Mouse (Mus musculus) megakaryocyte, embryonic 14.5 days (primary cell): ENCODE data around the gene Pank4. TPM values are rescaled to one million over a fixed set of nuclear protein-coding genes. Genes with fewer than 3 reads are reported as not detected.

Experiments
- H3K27me3 ChIP-seq: replicated peaks from 2 replicates; pipeline ENCODE3; 2012; ENCODE audit warnings: inconsistent platforms
- H3K36me3 ChIP-seq: replicated peaks from 2 replicates; pipeline ENCODE3; 2012; ENCODE audit warnings: low read length, inconsistent platforms, mixed read lengths
- H3K4me1 ChIP-seq: 2 replicates; pipeline ENCODE4 v1.6.1; 2012; ENCODE audit warnings: inconsistent platforms
- H3K4me3 ChIP-seq: replicated peaks from 2 replicates; pipeline ENCODE3; 2012; ENCODE audit warnings: moderate library complexity, mild to moderate bottlenecking, inconsistent platforms
- H3K9me3 ChIP-seq: 2 replicates; pipeline ENCODE4 v1.6.1; 2012; ENCODE audit warnings: inconsistent platforms
- FLI1 ChIP-seq: IDR thresholded peaks from 2 replicates; pipeline ENCODE4 v1.6.1; 2012; ENCODE audit warnings: low read length, inconsistent platforms, mixed read lengths
- GATA1 ChIP-seq: IDR thresholded peaks from 3 replicates; pipeline ENCODE4 v1.6.1; 2012; ENCODE audit warnings: mixed read lengths, low read length, inconsistent platforms, borderline replicate concordance
- polyA plus RNA-seq: library from polyadenylated mRNA; stranded (reverse); fragments of >175 nt; gene quantifications from 2 replicates; pipeline ENCODE4 v1.2.3, GENCODE M21; 2012; ENCODE audit warnings: low replicate concordance; ENCODE audit not compliant: insufficient read depth

Gene Pank4
- polyA plus RNA-seq, 1 experiment: 13.1 TPM

- no peak for TF ChIP-seq FLI1
- no peak for TF ChIP-seq GATA1
- H3K36me3 ChIP-seq: peaks cover 16% of the 10 kb centered on the region
- no peaks in the 10 kb centered on the region for H3K9me3 ChIP-seq
- H3K4me3 ChIP-seq: peak overlapping the region; percentile 83
- peaks cover 59% of the 10 kb centered on the region for H3K27me3 ChIP-seq
- H3K4me1 ChIP-seq: peaks cover 27% of the 10 kb centered on the region
Observed at GRCm38 (mm10) chr4:154986096-154986495, 22.2 kb downstream of the Pank4 start.

GRCm38 (mm10) chr4:154986750-154987149, 22.8 kb downstream of the Pank4 start:
- H3K27me3 ChIP-seq: peaks cover 65% of the 10 kb centered on the region
- H3K4me1 ChIP-seq: peaks cover 22% of the 10 kb centered on the region
- peaks cover 10% of the 10 kb centered on the region for H3K36me3 ChIP-seq
- TF ChIP-seq GATA1 (no peak), FLI1 (no peak)
- H3K9me3 ChIP-seq: no peaks in the 10 kb centered on the region
- H3K4me3 ChIP-seq: no peak overlapping the region

- peaks cover 15% of the 10 kb centered on the region for H3K4me1 ChIP-seq
- H3K36me3 ChIP-seq: no peaks in the 10 kb centered on the region
- H3K27me3 ChIP-seq: peaks cover 81% of the 10 kb centered on the region
- H3K9me3 ChIP-seq: no peaks in the 10 kb centered on the region
- TF ChIP-seq FLI1 (no peak), GATA1 (no peak)
- no peak overlapping the region for H3K4me3 ChIP-seq
Observed at GRCm38 (mm10) chr4:154994876-154995275, 31.0 kb downstream of the Pank4 start.

GRCm38 (mm10) chr4:154996572-154997154, 32.7 kb downstream of the Pank4 start:
- H3K9me3 ChIP-seq: no peaks in the 10 kb centered on the region
- no peak overlapping the region for H3K4me3 ChIP-seq
- H3K4me1 ChIP-seq: peaks cover 24% of the 10 kb centered on the region
- TF ChIP-seq FLI1 (no peak), GATA1 (no peak)
- H3K27me3 ChIP-seq: peaks cover 78% of the 10 kb centered on the region
- no peaks in the 10 kb centered on the region for H3K36me3 ChIP-seq

- Histone ChIP-seq H3K4me3 (no peak overlapping the region), H3K9me3 (no peaks in the 10 kb centered on the region), H3K36me3 (no peaks in the 10 kb centered on the region), H3K4me1 (peaks cover 24% of the 10 kb centered on the region), H3K27me3 (peaks cover 71% of the 10 kb centered on the region)
- TF ChIP-seq FLI1 (no peak), GATA1 (no peak)
Observed at GRCm38 (mm10) chr4:154999379-154999778, 35.5 kb downstream of the Pank4 start.

GRCm38 (mm10) chr4:155005278-155005677, 41.4 kb downstream of the Pank4 start:
- Histone ChIP-seq H3K27me3 (peaks cover 79% of the 10 kb centered on the region), H3K9me3 (no peaks in the 10 kb centered on the region), H3K4me1 (peaks cover 8% of the 10 kb centered on the region; the same call in 1 of the 2 replicates), H3K36me3 (no peaks in the 10 kb centered on the region), H3K4me3 (no peak overlapping the region)
- TF ChIP-seq GATA1 (no peak), FLI1 (no peak)

GRCm38 (mm10) chr4:155006296-155006695, 42.4 kb downstream of the Pank4 start:
- Histone ChIP-seq H3K36me3 (no peaks in the 10 kb centered on the region), H3K27me3 (peaks cover 81% of the 10 kb centered on the region), H3K4me1 (peaks cover 3% of the 10 kb centered on the region; the same call in 1 of the 2 replicates), H3K9me3 (no peaks in the 10 kb centered on the region), H3K4me3 (no peak overlapping the region)
- TF ChIP-seq GATA1: no peak
- no peak for TF ChIP-seq FLI1

- Histone ChIP-seq H3K4me1 (peaks cover 3% of the 10 kb centered on the region; the same call in 1 of the 2 replicates), H3K27me3 (peaks cover 82% of the 10 kb centered on the region), H3K4me3 (no peak overlapping the region), H3K36me3 (no peaks in the 10 kb centered on the region), H3K9me3 (no peaks in the 10 kb centered on the region)
- TF ChIP-seq GATA1: no peak
- TF ChIP-seq FLI1: no peak
Observed at GRCm38 (mm10) chr4:155007641-155008040, 43.7 kb downstream of the Pank4 start.

- peaks cover 82% of the 10 kb centered on the region for H3K27me3 ChIP-seq
- H3K9me3 ChIP-seq: no peaks in the 10 kb centered on the region
- H3K4me1 ChIP-seq: peaks cover 3% of the 10 kb centered on the region; the same call in 1 of the 2 replicates
- no peaks in the 10 kb centered on the region for H3K36me3 ChIP-seq
- TF ChIP-seq GATA1: no peak
- no peak overlapping the region for H3K4me3 ChIP-seq
Observed at GRCm38 (mm10) chr4:155008075-155008474, 44.2 kb downstream of the Pank4 start.

GRCm38 (mm10) chr4:155009216-155009615, 45.3 kb downstream of the Pank4 start:
- Histone ChIP-seq H3K36me3 (no peaks in the 10 kb centered on the region), H3K9me3 (no peaks in the 10 kb centered on the region)

More at GRCm38 (mm10) chr4:155009216-155009615, 45.3 kb downstream of the Pank4 start:
- peaks cover 87% of the 10 kb centered on the region for H3K27me3 ChIP-seq
- TF ChIP-seq FLI1 (no peak), GATA1 (no peak)
- H3K4me1 ChIP-seq: peaks cover 3% of the 10 kb centered on the region; the same call in 1 of the 2 replicates
- no peak overlapping the region for H3K4me3 ChIP-seq
